Mouse (Mus musculus) heart, postnatal 0 days (tissue): ENCODE results near the gene Gm44973.

Experiments
- CTCF ChIP-seq: IDR thresholded peaks from 2 replicates; pipeline ENCODE4 v1.5.1; 2016; ENCODE audit warnings: antibody characterized with exemption, control low read depth, low read depth
- EP300 ChIP-seq: IDR thresholded peaks from 2 replicates; pipeline ENCODE4 v1.6.1; 2016; ENCODE audit warnings: antibody characterized with exemption, low read depth

- TF ChIP-seq CTCF (no peak), EP300 (peak; percentile 53; the same call in 1 of the 2 replicates)
Measured at GRCm38 (mm10) chr7:5062360-5063001, 47.2 kb downstream of the Gm44973 start.
